Mouse (Mus musculus) ES-E14 (cell line): ENCODE measurements around the gene Tns1.

Experiments used
- CHD2 ChIP-seq: IDR thresholded peaks from 2 replicates; pipeline ENCODE4 v1.6.1; 2014; ENCODE audit warnings: mild to moderate bottlenecking, low read depth, low read length, inconsistent platforms
- HCFC1 ChIP-seq: IDR thresholded peaks from 2 replicates; pipeline ENCODE4 v1.6.1; 2012; ENCODE audit warnings: low read length, inconsistent platforms, borderline replicate concordance; ENCODE audit not compliant: insufficient read depth
- ZC3H11A ChIP-seq: IDR thresholded peaks from 2 replicates; pipeline ENCODE4 v1.6.1; 2012; ENCODE audit warnings: low read depth, mild to moderate bottlenecking, inconsistent platforms, low read length, borderline replicate concordance
- ZNF384 ChIP-seq: IDR thresholded peaks from 2 replicates; pipeline ENCODE4 v1.6.1; 2012; ENCODE audit warnings: low read depth, low read length, inconsistent platforms

DNA sequence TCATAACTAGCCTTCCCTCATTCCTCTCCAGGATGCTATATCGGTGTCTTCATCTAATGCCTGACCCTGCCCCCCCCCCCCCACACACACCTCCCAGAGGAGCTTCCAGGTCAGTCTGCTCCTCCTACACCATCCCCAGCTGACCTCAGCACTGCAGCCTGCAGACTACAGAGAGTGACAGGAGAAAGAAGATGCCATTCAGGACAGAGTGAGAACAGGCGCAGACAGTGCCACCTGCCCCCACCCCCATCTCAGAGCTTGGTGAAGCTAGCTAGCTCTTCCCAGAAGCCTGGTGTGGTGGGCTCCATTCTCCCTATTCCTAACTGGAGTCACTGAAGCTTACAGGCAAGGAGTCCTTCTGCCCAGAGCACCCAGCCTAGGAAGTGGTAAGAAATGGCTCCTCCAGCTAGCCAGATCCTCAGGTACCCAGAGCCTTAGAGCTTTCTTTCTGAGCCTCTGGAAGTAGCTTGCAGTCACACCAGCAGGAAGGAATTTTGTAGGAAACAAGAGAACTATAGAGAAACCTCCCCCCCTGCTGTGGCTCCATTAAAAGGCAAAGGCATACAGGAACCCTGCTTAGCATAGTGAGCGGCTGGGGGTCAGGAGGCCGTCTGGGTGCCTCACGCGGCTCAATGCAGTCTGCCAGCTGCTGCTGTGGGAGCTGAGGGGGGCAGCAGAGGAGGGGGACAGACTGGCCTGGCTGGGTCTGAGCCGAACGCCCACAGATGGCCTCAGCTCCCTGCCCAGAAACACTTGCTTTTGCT, 13.1 kb downstream of the Tns1 start:
- no peak for TF ChIP-seq ZC3H11A
- TF ChIP-seq CHD2 = no peak
- TF ChIP-seq ZNF384 = no peak
- no peak for TF ChIP-seq HCFC1
